Mouse (Mus musculus) spleen, adult 2 months (tissue): ENCODE results near the gene Ykt6. TPM values are rescaled to one million over a fixed set of nuclear protein-coding genes. Genes with fewer than 3 reads are reported as not detected.

Experiments
- DNase-seq, 2 experiments: peaks; one replicate each; pipeline versions ENCODE4 v3.0.0 to v3.0.0-alpha.2; 2012 to 2021; ENCODE audit warnings: low spot score in 2 of 2, low read depth in 1 of 2
- H3K27ac ChIP-seq: fragments of 200-500 bp; 2 replicates; pipeline ENCODE4 v1.5.1; 2012; ENCODE audit warnings: low read length, inconsistent platforms; ENCODE audit not compliant: insufficient read depth
- H3K27me3 ChIP-seq: fragments of 200-500 bp; 2 replicates; pipeline ENCODE4 v1.6.1; 2012; ENCODE audit warnings: mild to moderate bottlenecking, moderate library complexity, low read length, inconsistent platforms; ENCODE audit not compliant: control insufficient read depth, insufficient read depth
- H3K36me3 ChIP-seq: fragments of 200-500 bp; 2 replicates; pipeline ENCODE4 v1.6.1; 2012; ENCODE audit warnings: mild to moderate bottlenecking, low read length, inconsistent platforms; ENCODE audit not compliant: control insufficient read depth, insufficient read depth
- H3K4me1 ChIP-seq: fragments of 200-500 bp; 2 replicates; pipeline ENCODE4 v1.6.1; 2011; ENCODE audit warnings: inconsistent platforms; ENCODE audit not compliant: control insufficient read depth, insufficient read depth, insufficient read length
- H3K4me3 ChIP-seq: fragments of 200-500 bp; 2 replicates; pipeline ENCODE4 v1.5.1; 2011; ENCODE audit warnings: mild to moderate bottlenecking, inconsistent platforms; ENCODE audit not compliant: insufficient read depth, insufficient read length; ENCODE audit errors: extremely low read depth
- CTCF ChIP-seq: fragments of 200-500 bp; IDR thresholded peaks from 2 replicates; pipeline ENCODE4 v1.5.1; 2011; ENCODE audit warnings: mild to moderate bottlenecking, inconsistent platforms; ENCODE audit not compliant: insufficient read depth, insufficient read length, insufficient replicate concordance; ENCODE audit errors: extremely low read depth
- POLR2A ChIP-seq: fragments of 200-500 bp; IDR thresholded peaks from 2 replicates; pipeline ENCODE4 v1.6.1; 2011; ENCODE audit warnings: low read depth, low read length, inconsistent platforms
- WGBS: fragments of 180-500 bp; shearing (Covaris S2); methylation state at CpG from one replicate; pipeline ENCODE4 v1.1.7; 2018; 5-methylcytosine and 5-hydroxymethylcytosine counted together
- polyA plus RNA-seq: library from polyadenylated mRNA; depleted of rRNA; stranded (reverse); fragments of >200 nt; gene quantifications from 2 replicates; pipeline ENCODE4 v1.2.3, GENCODE M21; 2012; rRNA removed

Gene Ykt6
- 31.0 and 34.3 TPM in 2 replicates for polyA plus RNA-seq

DNA sequence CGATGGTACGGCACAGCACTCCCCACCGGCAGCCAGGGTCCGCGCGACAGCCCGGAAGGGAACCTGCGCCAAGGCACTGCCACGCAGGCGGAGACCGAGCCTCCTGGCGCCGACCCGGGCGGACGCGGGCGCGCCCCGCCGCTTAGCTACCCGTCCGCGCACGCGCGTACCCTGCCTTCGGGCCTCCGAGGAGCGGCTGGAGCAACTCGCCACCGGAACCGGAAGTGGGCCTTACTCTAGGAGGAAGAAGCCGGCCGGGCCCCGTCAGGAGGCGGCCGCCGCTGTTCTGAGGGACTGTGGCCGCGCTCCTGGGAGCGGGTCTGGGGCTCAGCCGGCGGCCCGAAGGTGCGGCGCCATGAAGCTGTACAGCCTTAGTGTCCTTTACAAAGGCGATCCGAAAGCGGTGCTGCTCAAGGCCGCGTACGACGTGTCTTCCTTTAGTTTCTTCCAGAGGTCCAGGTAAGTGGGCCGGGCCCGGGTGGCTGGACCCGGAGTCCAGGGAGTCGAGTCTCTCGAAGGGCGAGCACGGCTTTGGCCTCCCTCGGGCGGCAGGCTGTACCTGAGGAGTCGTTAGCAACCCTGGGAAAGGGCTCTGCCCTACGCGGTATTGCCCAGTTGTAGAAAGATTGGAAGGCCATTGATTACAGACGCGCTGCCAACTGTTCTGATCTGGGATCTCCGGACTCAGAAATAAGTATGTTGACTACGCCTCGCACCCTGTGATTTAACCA is at the start of gene Ykt6:
Ykt6 (plus strand) TSS at position 148 of the 731 bp plus-strand sequence.
- Histone ChIP-seq H3K27me3 (no peaks in the 10 kb centered on the region), H3K27ac (peak within 1 kb of the TSS; percentile 93), H3K36me3 (peaks cover 9% of the 10 kb centered on the region), H3K4me3 (peak within 1 kb of the TSS; percentile 91), H3K4me1 (no peaks in the 10 kb centered on the region; the same call in 1 of the 2 replicates)
- DNase-seq: peak; percentile 68 to 96
- WGBS: under 1% methylated on average over 70 of the region's 71 CpGs
- peak; percentile 93 for TF ChIP-seq POLR2A
- no peak for TF ChIP-seq CTCF

DNA sequence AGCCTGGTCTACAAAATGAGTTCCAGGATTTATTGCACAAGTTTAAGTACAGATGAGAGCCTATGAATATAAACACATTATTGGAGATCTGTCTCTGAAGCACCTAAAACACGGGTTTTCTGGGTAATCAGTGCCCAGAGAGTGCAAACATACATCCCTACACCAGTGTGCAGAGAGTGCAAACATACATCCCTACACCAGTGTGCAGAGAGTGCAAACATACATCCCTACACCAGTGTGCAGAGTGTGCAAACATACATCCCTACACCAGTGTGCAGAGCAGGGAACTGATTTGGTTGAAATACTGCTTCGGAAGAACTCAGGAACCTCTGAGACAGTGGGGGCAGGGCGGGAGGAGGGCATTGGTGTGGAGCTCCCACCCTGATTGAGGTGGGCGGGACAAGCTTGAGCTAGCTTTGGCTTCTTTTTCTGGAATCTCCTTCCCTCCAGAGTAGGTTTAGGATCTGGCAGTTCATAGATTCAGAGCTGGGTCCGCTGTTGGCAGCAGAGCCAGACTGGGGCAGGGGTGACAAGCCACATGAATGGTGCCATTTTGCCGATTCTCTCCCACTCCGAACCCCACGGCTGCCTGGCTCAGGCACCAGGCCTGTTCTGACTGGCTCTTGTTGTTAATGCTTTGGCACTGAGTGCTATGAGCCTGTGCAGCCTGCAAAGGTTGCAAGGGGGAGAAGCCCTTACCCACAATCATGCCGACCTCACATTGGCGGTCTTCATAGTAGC is 49.5 kb upstream of the Ykt6 start:
- no peak for DNase-seq
- Histone ChIP-seq H3K4me3 (no peak overlapping the region), H3K4me1 (no peaks in the 10 kb centered on the region), H3K36me3 (no peaks in the 10 kb centered on the region), H3K27ac (no peak overlapping the region), H3K27me3 (peaks cover 2% of the 10 kb centered on the region; the same call in 1 of the 2 replicates)
- WGBS: 88% methylated on average over 10 of the region's 10 CpGs
- TF ChIP-seq CTCF (no peak), POLR2A (no peak)

DNA sequence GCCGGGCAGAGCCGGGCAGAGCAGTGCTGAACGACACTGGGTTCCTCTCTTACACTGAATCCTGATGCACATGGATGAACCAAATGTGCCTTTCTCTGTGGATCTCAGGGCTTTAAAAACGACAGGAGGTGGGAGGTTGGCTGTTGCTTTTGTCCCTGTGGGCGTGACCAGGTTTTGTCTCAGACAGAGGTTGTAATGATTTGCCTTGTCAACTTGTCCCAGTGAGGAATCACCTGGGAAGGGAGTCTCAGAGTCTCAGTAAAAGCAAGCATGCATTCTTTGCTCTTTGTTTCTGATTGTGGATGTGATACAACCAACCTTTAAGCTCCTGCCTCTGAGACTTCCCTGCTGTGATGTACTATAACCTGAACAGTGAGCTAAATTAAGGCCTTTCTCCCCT is 48.4 kb upstream of the Ykt6 start:
- no peak for DNase-seq
- H3K4me3 ChIP-seq: no peak overlapping the region
- H3K27ac ChIP-seq: no peak overlapping the region
- no peaks in the 10 kb centered on the region for H3K4me1 ChIP-seq
- TF ChIP-seq CTCF (no peak), POLR2A (no peak)
- H3K36me3 ChIP-seq: no peaks in the 10 kb centered on the region
- 80% methylated on average over 5 of the region's 5 CpGs for WGBS
- H3K27me3 ChIP-seq: no peaks in the 10 kb centered on the region

DNA sequence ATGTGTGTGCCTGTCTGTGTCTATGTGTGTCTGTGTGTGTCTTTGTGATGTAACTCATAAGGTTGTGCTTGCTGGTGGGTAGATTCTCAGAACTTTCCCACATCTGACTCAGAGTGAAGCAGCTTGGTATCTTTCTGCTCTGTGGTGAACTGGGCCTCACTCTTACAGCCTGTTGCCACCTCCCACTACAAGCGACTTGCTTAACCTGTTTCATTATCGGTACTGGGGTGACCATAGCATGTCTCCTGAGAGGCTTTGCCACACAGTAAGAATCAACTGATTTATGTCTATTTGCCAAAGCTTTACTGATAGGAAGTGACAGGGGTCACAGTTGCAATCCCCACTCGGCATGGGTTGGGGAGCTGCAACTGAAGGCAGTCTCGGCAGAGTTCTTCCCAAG is 46.9 kb upstream of the Ykt6 start:
- no peak overlapping the region for H3K4me3 ChIP-seq
- TF ChIP-seq POLR2A (no peak), CTCF (no peak)
- H3K4me1 ChIP-seq: no peaks in the 10 kb centered on the region
- H3K27ac ChIP-seq: no peak overlapping the region
- DNase-seq: no peak
- no peaks in the 10 kb centered on the region for H3K36me3 ChIP-seq
- H3K27me3 ChIP-seq: no peaks in the 10 kb centered on the region
- 92% methylated on average over 4 of the region's 4 CpGs for WGBS

DNA sequence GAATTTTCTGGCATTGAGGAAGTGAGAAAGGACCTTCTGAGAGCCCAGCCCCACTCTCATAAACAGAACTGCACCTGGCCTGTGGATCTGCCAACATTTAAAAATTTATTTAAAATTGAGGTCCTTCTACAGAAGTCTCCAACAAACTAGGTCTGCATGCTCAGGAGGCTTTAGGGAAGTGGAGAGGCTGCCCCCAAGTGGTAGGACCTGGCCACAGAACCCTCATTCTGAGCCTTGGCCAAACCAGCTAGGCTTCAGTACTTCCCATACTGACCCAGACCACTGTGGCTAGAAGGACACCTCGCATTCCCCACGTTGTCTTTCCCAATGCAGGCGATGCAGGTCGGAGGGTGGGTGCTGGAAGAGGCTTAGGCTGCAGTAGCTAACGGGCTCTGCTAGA is 42.9 kb upstream of the Ykt6 start:
- TF ChIP-seq CTCF (peak; percentile 57; the same call in 1 of the 2 replicates), POLR2A (no peak)
- Histone ChIP-seq H3K4me3 (no peak overlapping the region), H3K27ac (no peak overlapping the region), H3K27me3 (no peaks in the 10 kb centered on the region), H3K36me3 (no peaks in the 10 kb centered on the region), H3K4me1 (no peaks in the 10 kb centered on the region)
- peak in 1 of 2 experiments; percentile 49 for DNase-seq
- WGBS: 28% methylated on average over 5 of the region's 5 CpGs

DNA sequence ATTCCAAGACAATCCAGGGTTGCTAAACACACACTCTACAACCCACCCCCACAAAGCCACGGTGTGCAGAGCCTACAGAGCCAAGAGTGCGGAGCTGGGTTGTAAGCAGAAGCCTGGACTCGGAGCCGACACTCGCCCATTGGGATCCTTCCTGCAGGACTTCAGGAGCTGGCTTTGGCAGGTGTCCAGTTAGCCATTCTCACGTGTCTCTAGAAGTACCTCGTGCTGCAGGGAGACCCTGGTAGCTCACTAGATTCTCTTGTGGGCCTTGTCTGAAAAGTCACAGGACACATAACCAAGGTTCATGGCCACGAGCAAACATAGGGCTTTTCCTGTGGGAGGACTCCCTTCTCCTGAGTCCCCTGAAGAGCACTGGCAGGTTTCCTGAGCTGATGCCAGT is 42.2 kb upstream of the Ykt6 start:
- H3K36me3 ChIP-seq: no peaks in the 10 kb centered on the region
- H3K27me3 ChIP-seq: no peaks in the 10 kb centered on the region
- H3K27ac ChIP-seq: no peak overlapping the region
- no peak for DNase-seq
- no peaks in the 10 kb centered on the region for H3K4me1 ChIP-seq
- TF ChIP-seq CTCF (no peak), POLR2A (no peak)
- H3K4me3 ChIP-seq: no peak overlapping the region
- WGBS: 73% methylated on average over 8 of the region's 8 CpGs

DNA sequence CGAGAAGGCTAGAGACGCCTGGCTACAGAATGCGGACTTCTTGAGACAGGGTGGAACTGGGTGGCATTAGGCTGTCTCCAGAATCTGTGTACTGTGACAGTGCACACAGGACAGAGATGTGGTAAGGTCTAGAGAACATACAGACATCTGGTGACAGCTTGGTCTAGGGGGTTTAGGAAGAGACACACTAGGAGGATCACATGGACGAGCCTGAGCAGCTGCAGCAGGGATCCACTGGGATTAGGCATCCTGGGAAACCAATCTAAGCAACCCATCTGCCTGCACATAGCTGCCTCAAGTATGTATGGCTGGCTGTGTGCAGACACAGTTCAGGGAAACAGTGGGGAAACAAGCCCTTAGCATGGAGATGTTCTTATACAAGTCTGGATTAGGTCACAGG is 41.6 kb upstream of the Ykt6 start:
- Histone ChIP-seq H3K36me3 (no peaks in the 10 kb centered on the region), H3K27me3 (no peaks in the 10 kb centered on the region), H3K27ac (no peak overlapping the region), H3K4me1 (no peaks in the 10 kb centered on the region), H3K4me3 (no peak overlapping the region)
- no peak for DNase-seq
- TF ChIP-seq POLR2A: no peak
- no peak for TF ChIP-seq CTCF
- WGBS: 72% methylated on average over 4 of the region's 4 CpGs
